Mouse (Mus musculus): ENCODE results near the gene Vrk1.

DNA sequence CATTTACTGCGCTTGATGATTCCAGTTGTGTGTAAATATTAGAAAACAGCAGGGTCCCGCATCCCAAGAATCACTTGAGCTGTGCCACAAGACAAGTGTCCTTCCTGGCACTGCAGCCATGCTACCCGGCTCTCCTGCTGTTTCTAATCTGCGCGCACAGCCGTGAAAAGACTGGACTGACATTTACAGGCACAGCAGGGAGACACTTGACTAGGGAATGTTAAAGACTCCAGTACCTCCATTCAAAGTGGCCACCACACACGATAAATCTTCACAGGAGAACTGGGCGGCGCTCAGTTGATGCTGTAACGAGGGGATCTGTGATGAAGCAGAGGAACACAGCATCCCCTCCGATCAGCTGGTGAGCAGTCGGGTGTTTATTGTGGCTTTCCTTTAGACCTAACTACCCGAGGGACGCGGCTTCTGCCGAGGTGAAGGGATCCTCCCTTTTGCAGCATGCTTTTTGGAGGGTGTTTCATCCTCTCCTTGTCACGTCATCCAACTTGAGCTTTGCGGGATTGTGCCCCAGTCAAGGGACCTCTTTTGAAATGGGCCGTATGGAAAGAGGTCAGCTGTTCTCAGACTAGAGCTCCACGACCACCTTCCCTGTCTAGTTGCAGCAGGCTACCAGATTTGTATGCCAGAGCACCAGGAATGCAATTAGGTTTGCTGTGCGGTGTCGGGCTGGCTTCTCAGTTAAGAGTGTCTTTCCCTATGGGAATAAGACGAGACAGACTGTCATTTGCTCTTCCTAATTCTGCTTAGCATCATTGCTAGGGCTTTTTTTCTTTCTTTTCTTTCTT lies 71.1 kb downstream of the Vrk1 start:
- TF ChIP-seq EP300 (IDR thresholded peaks at IDR 0.05; ENCODE audit: low read depth): no peak
- no peak for TF ChIP-seq CTCF (IDR thresholded peaks at IDR 0.05; ENCODE audit: low read depth)

Data from liver, embryonic 14.5 days (tissue).